Mouse (Mus musculus): ENCODE data around the gene Parn.

GRCm38 (mm10) chr16:13521359-13521758 lies 146.6 kb downstream of the Parn start:
- TF ChIP-seq POLR2A (IDR thresholded peaks at IDR 0.05; ENCODE audit: borderline replicate concordance, control insufficient read depth, low read depth, low read length) = no peak
- no peak for TF ChIP-seq CTCF (IDR thresholded peaks at IDR 0.05; ENCODE audit: control insufficient read depth, insufficient read depth, low read length)
